Mouse (Mus musculus): ENCODE results near the gene Nupr1. TPM values are rescaled to one million over a fixed set of nuclear protein-coding genes. Genes with fewer than 3 reads are reported as not detected.

Nupr1 gene
- total RNA-seq, 4 experiments from 2014 or later: 10.4 to 15.3 (median 13.2) TPM

GRCm38 (mm10) chr7:126598919-126599318 is 31.7 kb downstream of the Nupr1 start:
- no peak for DNase-seq (ENCODE audit: low spot score in 2 of 2)

GRCm38 (mm10) chr7:126596414-126596813 is 34.2 kb downstream of the Nupr1 start:
- no peak for DNase-seq (ENCODE audit: low spot score in 2 of 2)

- no peak for DNase-seq (ENCODE audit: low spot score in 2 of 2)
Observed at GRCm38 (mm10) chr7:126595890-126596289, 34.8 kb downstream of the Nupr1 start.

- no peak for DNase-seq (ENCODE audit: low spot score in 2 of 2)
Observed at GRCm38 (mm10) chr7:126594862-126595561, 35.6 kb downstream of the Nupr1 start, which contains the start of gene Il27. TSS of gene Il27 (minus strand) at chr7:126594941.

DNA sequence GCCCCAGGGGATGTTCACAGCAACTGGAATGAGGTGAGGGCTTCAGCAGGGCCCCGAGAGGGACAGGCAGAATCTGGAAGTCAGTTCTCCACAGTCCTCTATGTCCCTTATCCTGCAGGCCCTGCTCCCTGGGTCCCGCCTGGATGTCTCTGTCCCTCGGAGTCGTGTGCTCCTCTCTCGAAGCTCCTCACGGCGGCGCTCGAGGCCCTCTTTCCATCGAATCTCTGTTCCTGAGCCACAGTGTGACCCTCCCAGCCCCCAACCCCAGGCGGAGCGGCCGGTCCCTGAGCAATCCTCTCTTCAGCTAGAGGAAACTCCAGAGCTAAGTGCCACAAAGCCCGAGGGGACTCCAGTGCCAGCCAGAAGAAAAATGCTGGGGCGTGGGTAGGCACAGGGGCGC is 42.9 kb downstream of the Nupr1 start:
- peak in 1 of 2 experiments; percentile 28 for DNase-seq (ENCODE audit: low spot score in 2 of 2)

GRCm38 (mm10) chr7:126586839-126587238 is 43.8 kb downstream of the Nupr1 start:
- no peak for DNase-seq (ENCODE audit: low spot score in 2 of 2)

DNA sequence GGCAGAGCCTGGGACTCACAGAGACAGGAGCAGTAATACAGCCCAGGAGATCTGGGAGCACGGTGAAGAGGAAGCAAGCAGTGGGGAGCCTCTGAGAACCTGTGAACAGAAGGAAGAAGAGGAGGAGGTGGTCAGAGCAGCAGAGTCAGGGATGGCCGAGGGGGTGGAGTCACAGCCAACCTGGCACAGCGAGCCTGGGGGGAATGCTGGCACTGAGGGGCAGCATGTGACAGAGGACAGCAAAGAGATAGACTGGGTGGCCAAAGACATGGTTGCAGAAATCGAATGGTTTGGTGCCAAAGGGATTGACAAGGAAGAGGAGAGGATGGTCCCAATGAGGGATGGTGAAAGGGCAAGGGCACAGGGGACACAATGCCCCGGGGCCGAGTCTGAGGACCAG is 44.9 kb downstream of the Nupr1 start, which contains the start of gene Cln3:
Gene Cln3, minus strand, starts transcription at position 101 of the 400 bp plus-strand sequence.
- no peak for DNase-seq (ENCODE audit: low spot score in 2 of 2)

- no peak for DNase-seq (ENCODE audit: low spot score in 2 of 2)
Observed at GRCm38 (mm10) chr7:126584506-126584977, 46.1 kb downstream of the Nupr1 start, which contains the start of gene Apobr. TSS of gene Apobr (plus strand) at chr7:126584942.

DNA sequence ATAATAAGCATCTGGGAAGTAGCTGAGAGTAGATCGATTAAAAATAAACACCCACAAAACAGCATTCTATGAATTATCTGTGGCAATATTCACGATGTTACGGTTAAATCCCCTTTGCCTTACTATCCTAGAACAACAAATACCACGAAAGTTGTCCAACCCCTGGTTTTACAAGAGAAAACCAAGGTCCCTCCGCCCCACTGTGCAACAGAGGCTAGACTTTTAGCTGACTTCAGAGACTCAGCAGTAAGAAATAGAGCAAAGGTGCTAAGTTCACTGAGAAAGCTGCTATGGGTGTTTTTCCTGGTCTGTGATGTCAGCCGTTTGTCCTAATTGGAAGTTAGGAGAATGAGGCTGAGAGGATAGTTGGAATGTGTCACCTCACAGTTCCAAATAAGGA is 46.9 kb downstream of the Nupr1 start:
- no peak for DNase-seq (ENCODE audit: low spot score in 2 of 2)

DNA sequence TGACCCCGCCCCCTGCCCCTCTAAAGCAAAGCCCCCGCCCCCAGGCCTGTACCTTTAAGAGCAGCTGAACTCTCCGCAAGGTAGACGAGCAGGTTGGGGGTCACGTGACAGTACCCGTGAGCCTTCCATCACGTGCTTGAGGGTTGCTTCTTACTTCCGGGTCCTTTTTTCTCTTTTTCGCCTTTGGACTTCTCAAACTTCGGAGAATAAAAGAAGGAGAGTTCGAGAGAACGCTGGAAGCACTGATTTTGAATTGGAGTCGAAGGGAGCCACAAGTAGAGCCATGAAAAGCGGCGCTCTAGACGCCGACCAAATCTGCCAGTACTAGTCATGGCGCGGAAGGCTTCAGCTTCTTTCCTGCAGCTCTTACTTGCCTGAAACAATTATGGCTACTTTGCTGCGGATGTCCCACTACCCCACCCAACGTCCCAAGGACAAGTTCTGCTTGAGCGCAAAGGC is 47.4 kb downstream of the Nupr1 start:
- DNase-seq (ENCODE audit: low spot score in 2 of 2): peak; percentile 83 to 85

DNA sequence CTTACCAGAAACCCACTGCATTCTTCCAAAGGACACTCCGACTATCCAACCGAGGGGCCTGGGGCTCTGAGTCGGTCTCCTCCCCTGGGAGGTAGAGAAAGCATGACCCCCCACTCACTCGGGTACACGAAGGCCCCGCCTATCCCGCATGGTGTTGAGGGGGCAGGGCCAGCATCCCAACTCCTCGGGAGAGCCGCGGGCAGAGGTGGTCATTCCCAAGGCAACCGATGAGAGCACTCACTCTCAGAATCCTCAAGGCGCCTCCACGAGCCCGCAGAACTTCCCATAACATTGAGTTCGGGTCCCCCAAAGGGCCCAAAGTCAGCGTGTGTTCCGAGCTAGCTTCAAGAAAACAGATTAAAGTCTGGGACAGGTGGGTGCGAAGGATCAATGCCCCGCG is 47.9 kb downstream of the Nupr1 start:
- peak in 1 of 2 experiments; percentile 17 for DNase-seq (ENCODE audit: low spot score in 2 of 2)

DNA sequence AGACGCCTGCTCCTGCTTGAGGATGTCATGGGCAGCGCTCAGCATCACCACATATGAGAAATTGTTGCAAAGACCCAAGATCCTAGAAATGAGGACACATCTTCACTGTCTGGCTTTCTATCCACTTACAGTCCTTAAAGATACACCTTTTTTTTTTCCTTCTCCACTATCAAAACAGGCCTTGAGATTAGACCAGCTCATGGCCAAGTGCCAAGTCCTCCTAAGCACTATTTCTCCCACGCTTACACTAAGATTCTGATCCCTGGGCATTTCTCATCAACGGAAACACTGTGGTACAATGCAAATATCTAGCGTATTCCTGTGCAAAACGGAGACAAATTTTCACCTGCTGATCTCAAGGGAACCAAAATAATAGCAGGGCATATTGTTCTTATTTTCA is 49.0 kb downstream of the Nupr1 start:
- no peak for DNase-seq (ENCODE audit: low spot score in 2 of 2)

- peak in 1 of 2 experiments; percentile 35 for DNase-seq (ENCODE audit: low spot score in 2 of 2)
Observed at GRCm38 (mm10) chr7:126579172-126579571, 51.5 kb downstream of the Nupr1 start.

DNA sequence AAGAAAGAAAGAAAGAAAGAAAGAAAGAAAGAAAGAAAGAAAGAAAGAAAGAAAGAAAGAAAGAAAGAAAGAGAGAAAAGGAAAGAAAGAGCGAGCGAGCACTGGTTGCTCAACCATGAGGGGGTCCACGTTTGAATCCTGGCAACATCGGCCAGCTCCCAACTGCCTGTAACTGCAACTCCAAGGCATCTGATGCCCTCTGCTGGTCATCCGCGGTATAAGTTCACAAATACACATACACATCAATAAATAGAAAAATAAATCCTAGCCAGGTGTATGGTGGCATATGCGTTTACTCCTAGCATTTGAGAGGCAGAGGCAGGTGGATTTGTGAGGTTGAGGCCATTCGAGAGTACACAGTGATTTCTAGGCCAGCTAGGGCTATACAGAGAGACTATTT is 53.7 kb downstream of the Nupr1 start:
- peak in 1 of 2 experiments; percentile 30 for DNase-seq (ENCODE audit: low spot score in 2 of 2)

Small RNAs within 50 kb of the gene (microRNA-seq; reads per million reads assigned to microRNA genes)
- 5.3 to 5.7 reads per million in 2 experiments for gene Mir7059

Other genes with a start within 250 kb of the Nupr1 start
- 1 to 10 TPM; 5.2 to 8.0 (median 6.2) TPM for gene Nfatc2ip, start 234.1 kb downstream of the Nupr1 start, total RNA-seq (2022)
- not detected for gene Cd19, start 216.0 kb downstream of the Nupr1 start, total RNA-seq (2022)
- 10 to 100 TPM; 15.6 to 22.1 (median 17.1) TPM for gene Rabep2, start 202.1 kb downstream of the Nupr1 start, total RNA-seq (2022)
- gene Atp2a1, start 167.8 kb downstream of the Nupr1 start, total RNA-seq (2022): 1 to 10 TPM in 3 of 4 experiments, under 1 TPM in 1; 0.99 to 5.6 (median 1.2) TPM
- gene Sh2b1, start 155.4 kb downstream of the Nupr1 start, total RNA-seq (2022): 10 to 100 TPM; 66.0 to 70.3 (median 67.3) TPM
- gene Tufm, start 143.5 kb downstream of the Nupr1 start, total RNA-seq (2022): 10 to 100 TPM; 68.9 to 84.1 (median 80.1) TPM
- gene Atxn2l, start 127.4 kb downstream of the Nupr1 start, total RNA-seq (2022): 100 to 1,000 TPM; 113 to 133 (median 125) TPM
- gene Eif3c, start 64.5 kb downstream of the Nupr1 start, total RNA-seq (2022): 100 to 1,000 TPM; 166 to 196 (median 174) TPM
- 1 to 10 TPM in 2 of 4 experiments, under 1 TPM in 2; 0.41 to 3.3 (median 1.6) TPM for gene Apobr, start 45.9 kb downstream of the Nupr1 start, total RNA-seq (2022)
- gene Cln3, start 45.0 kb downstream of the Nupr1 start, total RNA-seq (2022): 10 to 100 TPM; 31.7 to 46.5 (median 42.0) TPM
- gene Il27, start 35.9 kb downstream of the Nupr1 start, total RNA-seq (2022): not detected
- gene Sgf29, start 18.4 kb upstream of the Nupr1 start, total RNA-seq (2022): 10 to 100 TPM; 21.7 to 34.8 (median 33.7) TPM
- gene Sult1a1, start 45.6 kb upstream of the Nupr1 start, total RNA-seq (2022): 10 to 100 TPM in 1 of 4 experiments, 1 to 10 TPM in 3; 6.6 to 13.0 (median 8.6) TPM
- gene Bola2, start 64.5 kb upstream of the Nupr1 start, total RNA-seq (2022): 100 to 1,000 TPM in 1 of 4 experiments, 10 to 100 TPM in 3; 73.9 to 105 (median 92.5) TPM
- 10 to 100 TPM; 19.7 to 21.0 (median 20.1) TPM for gene Slx1b, start 64.9 kb upstream of the Nupr1 start, total RNA-seq (2022)
- gene Coro1a, start 76.9 kb upstream of the Nupr1 start, total RNA-seq (2022): 100 to 1,000 TPM; 119 to 166 (median 141) TPM
- 100 to 1,000 TPM; 165 to 197 (median 178) TPM for gene Mapk3, start 128.7 kb upstream of the Nupr1 start, total RNA-seq (2022)
- gene Gdpd3, start 135.5 kb upstream of the Nupr1 start, total RNA-seq (2022): 1 to 10 TPM; 4.4 to 7.9 (median 5.0) TPM
- gene Ypel3, start 146.1 kb upstream of the Nupr1 start, total RNA-seq (2022): 100 to 1,000 TPM; 236 to 283 (median 255) TPM
- gene Tbx6, start 150.6 kb upstream of the Nupr1 start, total RNA-seq (2022): 1 to 10 TPM in 3 of 4 experiments, under 1 TPM in 1; 0.43 to 1.5 (median 1.2) TPM
- gene Ppp4c, start 161.6 kb upstream of the Nupr1 start, total RNA-seq (2022): 10 to 100 TPM; 49.5 to 55.7 (median 51.9) TPM
- 10 to 100 TPM; 57.3 to 67.6 (median 62.6) TPM for gene Fam57b, start 166.8 kb upstream of the Nupr1 start, total RNA-seq (2022)
- gene 4930451I11Rik, start 200.8 kb upstream of the Nupr1 start, total RNA-seq (2022): not detected
- 10 to 100 TPM; 17.6 to 20.0 (median 18.7) TPM for gene Doc2a, start 216.6 kb upstream of the Nupr1 start, total RNA-seq (2022)
- 10 to 100 TPM; 25.6 to 44.7 (median 36.2) TPM for gene Hirip3, start 231.1 kb upstream of the Nupr1 start, total RNA-seq (2022)
- gene Ino80e, start 231.5 kb upstream of the Nupr1 start, total RNA-seq (2022): 10 to 100 TPM; 46.3 to 59.5 (median 56.1) TPM

Data from layer of hippocampus, adult 8-10 months (tissue).